Mouse (Mus musculus): Measurements from ENCODE around the gene Adam20. TPM values are rescaled to one million over a fixed set of nuclear protein-coding genes. Genes with fewer than 3 reads are reported as not detected.
A peak's percentile ranks its signal among the peaks of the same experiment; 100 is the strongest.
"Not testable (repeated sequence)": the region's sequence is repeated elsewhere in the genome, so short reads cannot be mapped to it uniquely, and the experiment has no call there.

Adam20 gene
- not detected in 2 replicates for polyA plus RNA-seq (2012; rRNA removed)

- WGBS = 63% methylated on average over 1 of the region's 1 CpGs
- DNase-seq (ENCODE audit: low read depth, low spot score) = not testable (repeated sequence)
These were observed at the start of gene Adam20 for GRCm38 (mm10) chr8:40792973-40793372. Gene Adam20 (plus strand): TSS chr8:40793273.

DNA sequence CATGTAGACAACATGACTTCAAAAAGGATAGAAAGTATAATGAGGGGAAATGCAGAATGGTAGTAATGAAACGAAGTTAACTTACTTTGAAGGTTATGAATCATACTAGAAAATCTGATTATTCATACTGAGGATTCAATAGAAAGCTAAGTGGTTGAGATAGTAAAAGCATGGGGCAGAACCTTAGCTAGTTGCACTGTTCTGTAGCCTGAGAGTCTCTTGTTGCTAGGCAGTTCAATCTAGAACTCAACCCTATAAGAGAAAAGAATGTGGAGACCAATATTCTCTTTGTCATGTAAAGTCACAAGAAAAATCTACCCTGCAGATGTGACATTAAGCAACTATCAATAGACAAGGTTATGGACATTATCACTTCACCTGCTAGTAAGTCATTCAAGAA is 41.2 kb upstream of the Adam20 start, which contains the start of gene Adam25:
Gene Adam25, plus strand, starts transcription at position 301 of the 400 bp plus-strand sequence.
- 47% methylated on average over 1 of the region's 1 CpGs for WGBS

GRCm38 (mm10) chr8:40783320-40783719 is 9.8 kb upstream of the Adam20 start:
- no peak for DNase-seq (ENCODE audit: low read depth, low spot score)

More for the DNA sequence above, 41.2 kb upstream of the Adam20 start, which contains the start of gene Adam25:
- not testable (repeated sequence) for DNase-seq (ENCODE audit: low read depth, low spot score)

DNA sequence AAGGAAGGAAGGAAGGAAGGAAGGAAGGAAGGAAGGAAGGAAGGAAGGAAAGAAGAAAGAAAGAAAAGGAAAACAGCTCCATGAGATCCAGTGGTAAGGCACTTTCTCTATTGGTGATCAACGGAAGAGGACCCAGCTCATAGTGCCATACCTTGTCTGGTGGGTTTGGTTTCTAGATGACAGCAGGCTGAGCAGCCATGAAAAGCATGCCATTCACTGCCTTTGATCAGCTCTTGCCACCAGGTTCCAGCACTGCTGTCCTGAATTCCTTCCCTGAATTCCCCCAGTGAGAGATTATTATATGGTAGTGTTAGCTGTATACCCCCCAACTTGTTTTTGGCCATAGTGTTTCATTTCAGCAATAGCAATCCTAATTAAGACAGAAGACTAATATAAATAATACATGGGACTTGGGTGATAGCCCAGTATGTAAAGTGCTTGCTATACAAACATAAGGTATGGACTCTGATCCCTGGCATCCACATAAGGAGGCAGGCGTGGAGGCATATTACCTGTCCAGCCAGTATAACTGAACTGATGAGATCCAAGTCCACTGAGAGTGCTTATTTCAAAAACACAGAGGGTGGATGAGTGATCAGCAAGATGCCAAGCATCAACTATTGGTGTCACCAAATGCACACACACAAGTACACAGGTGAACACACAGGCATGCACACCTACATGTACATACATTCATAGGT is 10.5 kb downstream of the Adam20 start:
- peak; percentile 78 for DNase-seq (ENCODE audit: low read depth, low spot score)

More for the DNA sequence above, 10.5 kb downstream of the Adam20 start:
- 23% methylated on average over 2 of the region's 2 CpGs for WGBS

Other genes starting within 250 kb of the Adam20 start
- not detected in 2 replicates for gene Adam24, start 118.2 kb upstream of the Adam20 start, polyA plus RNA-seq (2012; rRNA removed)
- gene Adam25, start 41.1 kb upstream of the Adam20 start, polyA plus RNA-seq (2012; rRNA removed) = not detected in 2 replicates
- gene Adam39, start 29.7 kb downstream of the Adam20 start, polyA plus RNA-seq (2012; rRNA removed) = not detected in 2 replicates

Measured in large intestine, adult 2 months (tissue).